Mouse (Mus musculus) frontal cortex, adult 2 months (tissue): Measurements from ENCODE around the gene Th. TPM values are rescaled to one million over a fixed set of nuclear protein-coding genes. Genes with fewer than 3 reads are reported as not detected.
A peak's percentile ranks its signal among the peaks of the same experiment; 100 is the strongest.

Experiments
- DNase-seq, 2 experiments: peaks; one replicate each; pipeline ENCODE4 v3.0.0; 2022; ENCODE audit warnings: low spot score in 1 of 2; ENCODE audit errors: extremely low spot score in 1 of 2
- polyA plus RNA-seq: library from polyadenylated mRNA; depleted of rRNA; stranded (reverse); fragments of >200 nt; gene quantifications from 2 replicates; pipeline ENCODE4 v1.2.3, GENCODE M21; 2012; rRNA removed

The Th gene
- polyA plus RNA-seq, 1 experiment, result 132 TPM

- DNase-seq, result no peak
These were observed 26.6 kb downstream of the Th start for GRCm38 (mm10) chr7:142904331-142904730.

GRCm38 (mm10) chr7:142902931-142903330 lies 28.0 kb downstream of the Th start:
- peak in 1 of 2 experiments; percentile 15 for DNase-seq

- DNase-seq, result no peak
These were observed 29.2 kb downstream of the Th start for GRCm38 (mm10) chr7:142901774-142902173.

- no peak for DNase-seq
These were observed 31.1 kb downstream of the Th start for GRCm38 (mm10) chr7:142899872-142900271.

- no peak for DNase-seq
These were observed 33.5 kb downstream of the Th start for GRCm38 (mm10) chr7:142897471-142897870.

- DNase-seq, result no peak
These were observed 34.8 kb downstream of the Th start for GRCm38 (mm10) chr7:142895901-142896665.

GRCm38 (mm10) chr7:142895223-142895840 lies 35.6 kb downstream of the Th start:
- DNase-seq, result no peak

- DNase-seq, result peak; percentile 44 to 89
These were observed 36.3 kb downstream of the Th start for GRCm38 (mm10) chr7:142894669-142895068.

GRCm38 (mm10) chr7:142893721-142894639 lies 36.9 kb downstream of the Th start:
- DNase-seq, result no peak

- DNase-seq, result no peak
These were observed 37.6 kb downstream of the Th start for GRCm38 (mm10) chr7:142893296-142893695.

GRCm38 (mm10) chr7:142869419-142870163 lies 61.3 kb downstream of the Th start:
- DNase-seq, result no peak

- peak in 1 of 2 experiments; percentile 62 for DNase-seq
These were observed 80.2 kb downstream of the Th start for GRCm38 (mm10) chr7:142850681-142851080.

Other genes starting within 250 kb of the Th start
- gene Ins2, start 187.7 kb downstream of the Th start, polyA plus RNA-seq, result not detected in 2 replicates
- 0.90 and 1.3 TPM in 2 replicates for gene Ascl2, start 38.1 kb upstream of the Th start, polyA plus RNA-seq
- 0.34 and 0.36 TPM in 2 replicates for gene Tspan32, start 73.9 kb upstream of the Th start, polyA plus RNA-seq
- gene Cd81, start 121.6 kb upstream of the Th start, polyA plus RNA-seq, result 516 and 607 TPM in 2 replicates
- 68.2 and 74.2 TPM in 2 replicates for gene Tssc4, start 138.1 kb upstream of the Th start, polyA plus RNA-seq
- gene Trpm5, start 163.5 kb upstream of the Th start, polyA plus RNA-seq, result 0.04 and 0.13 TPM in 2 replicates
- 0.74 and 1.4 TPM in 2 replicates for gene Kcnq1, start 175.2 kb upstream of the Th start, polyA plus RNA-seq